Mouse (Mus musculus): Measurements from ENCODE around the gene Avil.

DNA sequence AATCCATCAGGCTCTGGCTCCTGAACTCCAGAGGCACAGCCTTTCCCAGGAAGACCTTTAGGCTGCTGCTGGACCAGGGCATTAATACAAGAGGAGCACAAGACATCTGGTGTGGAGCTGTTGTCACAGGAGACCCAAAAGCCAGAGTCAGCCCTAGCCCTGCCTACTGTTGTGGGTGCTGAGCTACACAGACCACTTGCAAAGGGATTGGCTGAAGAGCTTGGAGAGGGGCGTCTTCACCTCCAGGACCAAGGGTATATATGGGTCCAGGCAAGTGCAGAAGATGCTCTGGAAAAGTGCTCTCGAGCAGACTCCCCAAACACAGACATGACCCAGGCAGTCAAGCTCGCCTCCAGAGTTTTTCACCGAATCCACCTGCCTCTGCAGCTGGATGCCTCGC is 47.4 kb downstream of the Avil start, which contains the start of gene Cyp27b1:
- TF ChIP-seq BHLHE40 (IDR thresholded peaks at IDR 0.05; ENCODE audit: borderline replicate concordance, low read depth, low read length) (no peak), USF1 (IDR thresholded peaks at IDR 0.05; ENCODE audit: low read depth, low read length) (no peak), POLR2A (IDR thresholded peaks at IDR 0.05; ENCODE audit: control insufficient read depth in 1 of 2, insufficient read depth in 1 of 2, low read depth in 1 of 2, low read length in 2 of 2, poor library complexity in 1 of 2) (no peak), CTCF (IDR thresholded peaks at IDR 0.05 in 2 of 3, conservative IDR thresholded peaks at IDR 0.05 in 1 of 3; ENCODE audit: control insufficient read depth in 1 of 3, insufficient read depth in 1 of 3, low read depth in 2 of 3, low read length in 3 of 3, poor library complexity in 1 of 3, severe bottlenecking in 1 of 3) (no peak), EP300 (IDR thresholded peaks at IDR 0.05; ENCODE audit: low read depth in 1 of 2, low read length in 2 of 2) (no peak), USF2 (IDR thresholded peaks at IDR 0.05; ENCODE audit: borderline replicate concordance in 1 of 2, insufficient read depth in 1 of 2, low read depth in 1 of 2, low read length in 2 of 2) (no peak), TAL1 (IDR thresholded peaks at IDR 0.05; ENCODE audit: low read length) (no peak), HCFC1 (IDR thresholded peaks at IDR 0.05; ENCODE audit: low read depth, low read length) (no peak), POLR2AphosphoS5 (IDR thresholded peaks at IDR 0.05; ENCODE audit: borderline replicate concordance, low read depth, low read length) (no peak)
